Mouse (Mus musculus): ENCODE measurements around the gene Tmem69.

The Tmem69 gene

GRCm38 (mm10) chr4:116555413-116556300 lies at the start of gene Tmem69:
Tmem69 (minus strand) TSS chr4:116555936.
- DNase-seq (ENCODE audit: extremely low spot score, low read depth, low spot score): peak; percentile 74

GRCm38 (mm10) chr4:116596978-116597881 lies 41.5 kb upstream of the Tmem69 start:
- DNase-seq (ENCODE audit: extremely low spot score, low read depth, low spot score): peak; percentile 79

GRCm38 (mm10) chr4:116596379-116596778 lies 40.6 kb upstream of the Tmem69 start, which contains the start of gene Ccdc17:
Ccdc17 (plus strand) TSS chr4:116596654.
- DNase-seq (ENCODE audit: extremely low spot score, low read depth, low spot score): no peak

GRCm38 (mm10) chr4:116595793-116596192 lies 40.1 kb upstream of the Tmem69 start:
- DNase-seq (ENCODE audit: extremely low spot score, low read depth, low spot score): no peak

- DNase-seq (ENCODE audit: extremely low spot score, low read depth, low spot score): no peak
These were observed 2.6 kb upstream of the Tmem69 start for GRCm38 (mm10) chr4:116558151-116558882.

GRCm38 (mm10) chr4:116557306-116558121 lies 1.8 kb upstream of the Tmem69 start, which contains the start of gene Gpbp1l1:
Gpbp1l1 (plus strand) TSS chr4:116557658.
- DNase-seq (ENCODE audit: extremely low spot score, low read depth, low spot score): peak; percentile 69

GRCm38 (mm10) chr4:116556561-116557305 lies 997 bp upstream of the Tmem69 start:
- peak; percentile 63 for DNase-seq (ENCODE audit: extremely low spot score, low read depth, low spot score)

GRCm38 (mm10) chr4:116553035-116553434 lies 2.7 kb downstream of the Tmem69 start:
- DNase-seq (ENCODE audit: extremely low spot score, low read depth, low spot score): no peak

- no peak for DNase-seq (ENCODE audit: extremely low spot score, low read depth, low spot score)
These were observed 5.3 kb downstream of the Tmem69 start for GRCm38 (mm10) chr4:116550432-116550831.

GRCm38 (mm10) chr4:116537737-116538136 lies 18.0 kb downstream of the Tmem69 start:
- DNase-seq (ENCODE audit: extremely low spot score, low read depth, low spot score): no peak

- DNase-seq (ENCODE audit: extremely low spot score, low read depth, low spot score): no peak
These were observed 19.4 kb downstream of the Tmem69 start for GRCm38 (mm10) chr4:116536351-116536750.

- no peak for DNase-seq (ENCODE audit: extremely low spot score, low read depth, low spot score)
These were observed 24.6 kb downstream of the Tmem69 start for GRCm38 (mm10) chr4:116531109-116531508.

- peak; percentile 54 for DNase-seq (ENCODE audit: extremely low spot score, low read depth, low spot score)
These were observed 48.1 kb downstream of the Tmem69 start, which contains the start of gene Ipp for GRCm38 (mm10) chr4:116507425-116508218. Ipp (plus strand) TSS chr4:116507549.

- DNase-seq (ENCODE audit: extremely low spot score, low read depth, low spot score): no peak
These were observed 48.8 kb downstream of the Tmem69 start for GRCm38 (mm10) chr4:116506886-116507424.
